Mouse (Mus musculus) heart, adult 18-20 months (tissue): ENCODE measurements around the gene Scnn1b. TPM values are rescaled to one million over a fixed set of nuclear protein-coding genes. Genes with fewer than 3 reads are reported as not detected.

Source experiments
- DNase-seq, 2 experiments: peaks; one replicate each; pipeline ENCODE4 v3.0.0; 2021 to 2022; ENCODE audit warnings: mixed read lengths in 1 of 2
- total RNA-seq, 2 experiments: library from RNA; stranded (reverse); gene quantifications; 2 replicates each; pipeline ENCODE4 v1.2.3; 2021

The Scnn1b gene
- total RNA-seq, 2 experiments from 2014 or later: not detected

DNA sequence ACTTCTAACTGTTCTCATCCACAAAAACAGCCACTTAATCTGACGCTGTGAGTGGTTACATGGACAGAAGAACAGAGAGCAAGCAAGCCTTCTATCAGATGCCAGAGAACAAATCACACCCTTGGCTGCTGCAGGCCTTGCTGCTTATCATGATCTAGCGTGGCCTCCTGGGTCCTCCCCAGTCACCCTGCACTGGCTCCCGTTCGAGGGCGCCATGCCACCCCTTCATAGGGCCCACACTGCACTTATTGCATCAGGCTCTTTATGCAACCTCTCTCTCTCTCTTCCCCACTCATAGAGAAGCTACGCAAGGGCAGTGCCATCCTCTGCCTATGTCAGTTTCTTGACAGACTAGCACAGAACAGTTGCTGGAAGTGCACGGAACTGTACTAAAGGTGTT, 101.3 kb downstream of the Scnn1b start:
- no peak for DNase-seq

Other genes with a start within 250 kb of the Scnn1b start
- 10 to 100 TPM in 1 of 2 experiments, 1 to 10 TPM in 1; 9.6 to 10.0 TPM for gene Usp31, start 157.8 kb upstream of the Scnn1b start, total RNA-seq
- gene Scnn1g, start 130.6 kb upstream of the Scnn1b start, total RNA-seq: not detected
- 10 to 100 TPM; 17.3 to 19.3 TPM for gene Cog7, start 116.7 kb downstream of the Scnn1b start, total RNA-seq
- gene Gga2, start 156.2 kb downstream of the Scnn1b start, total RNA-seq: 10 to 100 TPM; 36.1 to 36.3 TPM
- 10 to 100 TPM; 36.1 to 41.1 TPM for gene Ubfd1, start 202.1 kb downstream of the Scnn1b start, total RNA-seq
- gene Ears2, start 202.2 kb downstream of the Scnn1b start, total RNA-seq: 10 to 100 TPM; 12.3 to 13.4 TPM
- gene Ndufab1, start 236.8 kb downstream of the Scnn1b start, total RNA-seq: 1,000 to 10,000 TPM; 1,776 to 1,815 TPM